Mouse (Mus musculus): ENCODE measurements around the gene Atoh1. TPM values are rescaled to one million over a fixed set of nuclear protein-coding genes. Genes with fewer than 3 reads are reported as not detected.

Atoh1 gene
- polyA plus RNA-seq, 1 experiment from 2014 or later = not detected

GRCm38 (mm10) chr6:64734441-64735320 lies 5.8 kb downstream of the Atoh1 start:
- no peak overlapping the region for H3K4me3 ChIP-seq (ENCODE audit: inconsistent target)
- no peak overlapping the region for H3K27ac ChIP-seq
- 7% methylated on average over 54 of the region's 54 CpGs for WGBS (ENCODE audit: missing documents)
- no peaks in the 10 kb centered on the region for H3K79me2 ChIP-seq (ENCODE audit: inconsistent target)
- H3K36me3 ChIP-seq (ENCODE audit: inconsistent target) = no peaks in the 10 kb centered on the region

DNA sequence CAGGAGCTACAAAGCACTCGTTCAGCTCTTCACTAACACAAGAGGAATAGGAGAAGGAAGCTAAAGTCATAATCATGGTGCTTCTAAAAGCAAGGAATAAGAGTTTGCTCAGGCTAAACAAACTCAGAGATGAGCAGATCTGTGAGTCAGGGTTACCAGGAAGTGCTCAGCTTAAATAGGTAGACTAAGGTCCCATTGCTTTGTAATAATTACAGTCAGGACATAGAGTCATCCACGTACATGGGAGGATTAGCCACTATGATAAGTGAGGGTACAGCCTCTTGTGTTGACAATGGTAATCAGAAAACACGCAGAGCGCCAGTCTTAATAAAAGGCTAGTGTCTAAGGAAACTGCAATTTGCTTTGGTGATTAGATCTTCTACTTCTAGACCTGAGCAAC lies 7.4 kb downstream of the Atoh1 start:
- 80% methylated on average over 4 of the region's 4 CpGs for WGBS (ENCODE audit: missing documents)
- Histone ChIP-seq H3K27ac (no peak overlapping the region), H3K79me2 (ENCODE audit: inconsistent target) (no peaks in the 10 kb centered on the region), H3K4me3 (ENCODE audit: inconsistent target) (no peak overlapping the region), H3K36me3 (ENCODE audit: inconsistent target) (no peaks in the 10 kb centered on the region)

DNA sequence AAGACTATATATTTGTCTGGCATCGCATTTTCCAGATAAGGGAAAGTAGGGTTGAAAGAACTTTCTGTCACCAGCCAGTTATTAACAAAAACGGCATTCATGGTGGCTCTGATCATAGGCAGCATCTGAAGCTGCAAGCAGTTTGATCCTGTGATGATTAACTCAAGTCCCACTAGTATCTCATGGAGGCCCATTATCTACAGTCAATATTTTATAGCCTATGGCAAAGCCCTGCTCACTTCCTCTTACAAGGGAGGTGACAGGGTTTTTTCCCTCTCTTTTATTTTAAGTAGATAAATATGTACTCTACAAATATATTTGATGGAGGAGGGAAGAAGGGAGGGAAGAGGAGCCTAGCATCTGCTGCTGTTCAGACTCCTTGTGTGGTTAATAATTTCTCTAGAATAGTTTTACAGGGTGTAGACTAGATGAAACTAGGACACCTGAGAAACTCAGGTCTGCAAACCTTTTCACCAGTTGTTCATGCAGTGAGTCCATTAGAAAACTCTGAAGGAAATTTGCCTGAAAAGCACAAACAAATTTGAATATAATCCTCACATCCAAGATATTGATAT lies 14.1 kb downstream of the Atoh1 start:
- Histone ChIP-seq H3K79me2 (ENCODE audit: inconsistent target) (no peaks in the 10 kb centered on the region), H3K27ac (no peak overlapping the region), H3K4me3 (ENCODE audit: inconsistent target) (no peak overlapping the region), H3K36me3 (ENCODE audit: inconsistent target) (no peaks in the 10 kb centered on the region)
- WGBS (ENCODE audit: missing documents) = 79% methylated on average over 2 of the region's 2 CpGs

DNA sequence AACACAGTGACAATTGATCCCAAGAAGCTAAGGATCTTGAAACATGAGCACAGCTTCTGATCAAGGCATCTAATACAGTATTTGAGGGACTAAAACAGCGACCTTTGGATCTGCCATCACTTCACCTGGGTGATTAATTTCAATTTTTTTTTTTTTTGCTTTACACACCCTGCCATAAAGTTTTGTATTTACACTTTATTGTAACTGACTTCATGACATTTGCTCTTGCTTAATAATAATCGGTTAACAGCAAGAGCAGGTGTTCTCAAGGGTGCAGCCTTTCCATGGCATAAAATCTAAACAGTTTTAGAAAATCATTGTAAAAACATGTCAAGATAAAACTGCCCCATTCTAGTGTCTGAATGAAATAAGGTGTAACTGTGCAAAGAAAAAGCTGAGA lies 25.6 kb downstream of the Atoh1 start:
- 78% methylated on average over 2 of the region's 2 CpGs for WGBS (ENCODE audit: missing documents)
- no peaks in the 10 kb centered on the region for H3K36me3 ChIP-seq (ENCODE audit: inconsistent target)

GRCm38 (mm10) chr6:64763901-64764300 lies 35.0 kb downstream of the Atoh1 start:
- no peak overlapping the region for H3K4me3 ChIP-seq (ENCODE audit: inconsistent target)
- no peaks in the 10 kb centered on the region for H3K36me3 ChIP-seq (ENCODE audit: inconsistent target)
- WGBS (ENCODE audit: missing documents) = 81% methylated on average over 3 of the region's 8 CpGs
- no peak overlapping the region for H3K27ac ChIP-seq
- H3K79me2 ChIP-seq (ENCODE audit: inconsistent target) = no peaks in the 10 kb centered on the region

More for the DNA sequence above, 25.6 kb downstream of the Atoh1 start:
- H3K79me2 ChIP-seq (ENCODE audit: inconsistent target) = no peaks in the 10 kb centered on the region
- H3K27ac ChIP-seq = no peak overlapping the region
- no peak overlapping the region for H3K4me3 ChIP-seq (ENCODE audit: inconsistent target)

- no peaks in the 10 kb centered on the region for H3K36me3 ChIP-seq (ENCODE audit: inconsistent target)
- H3K79me2 ChIP-seq (ENCODE audit: inconsistent target) = no peaks in the 10 kb centered on the region
- no peak overlapping the region for H3K4me3 ChIP-seq (ENCODE audit: inconsistent target)
- H3K27ac ChIP-seq = no peak overlapping the region
- 23% methylated on average over 7 of the region's 7 CpGs for WGBS (ENCODE audit: missing documents)
Measured at GRCm38 (mm10) chr6:64773430-64773829, 44.5 kb downstream of the Atoh1 start.
